Mouse (Mus musculus): ENCODE measurements at regions not wholly inside any gene's neighbourhood (a gene's known extent, or its start where the extent isn't known, plus 50 kb on each side); places are given as distances from the start of the nearest gene placed in this dataset.

- peak; percentile 56 to 81 for DNase-seq
These were observed 142.4 kb downstream of the Mtx3 start for GRCm38 (mm10) chr13:92986719-92987553.

- no peak for DNase-seq
These were observed 143.1 kb downstream of the Mtx3 start for GRCm38 (mm10) chr13:92987691-92988090.

- no peak for DNase-seq
These were observed 144.0 kb downstream of the Mtx3 start for GRCm38 (mm10) chr13:92988600-92988999.

GRCm38 (mm10) chr13:92990316-92991206, 146.0 kb downstream of the Mtx3 start:
- no peak for DNase-seq
